Comparison of ENCODE assay signal across 9 mouse cellular contexts in genomic region chr11:98787691-98788090, GRCm38 (mm10). TPM values are rescaled to one million over a fixed set of nuclear protein-coding genes. Genes with fewer than 3 reads are reported as not detected.
A peak's percentile ranks its signal among the peaks of the same experiment; 100 is the strongest.
DNase-seq lines count a peak whose midpoint lies in the region; ATAC-seq and TF ChIP-seq lines count a peak whose summit lies in the region.
"Had no signal": no experiment of that assay in that cellular context is flagged by ENCODE, and none has a peak within 500 bp of the region (broad histone marks: within the 10 kb centered on the region; RNA-seq: fewer than 3 reads in every experiment).

No protein-coding gene starts in this region.

- H3K9ac ChIP-seq in embryonic facial prominence, embryonic 13.5 days: no peak overlapping the region
- no peak overlapping the region for H3K9ac ChIP-seq in kidney, postnatal 0 days (ENCODE audit: low read depth, low read length)
- no peak overlapping the region for H3K9ac ChIP-seq in ES-Bruce4 (ENCODE audit: low read depth, poor library complexity, severe bottlenecking)
- H3K9ac ChIP-seq in limb, embryonic 13.5 days: no peak overlapping the region

- H3K27me3 ChIP-seq in embryonic facial prominence, embryonic 13.5 days: no peaks in the 10 kb centered on the region
- H3K27me3 ChIP-seq in embryonic facial prominence, embryonic 10.5 days (replicated peaks; ENCODE audit: low read depth, poor library complexity, severe bottlenecking): peaks cover 6% of the 10 kb centered on the region; the same call in 1 of the 2 replicates
- no peaks in the 10 kb centered on the region for H3K27me3 ChIP-seq in kidney, postnatal 0 days (ENCODE audit: insufficient read depth, low read length)
- no peaks in the 10 kb centered on the region for H3K27me3 ChIP-seq in ES-Bruce4 (ENCODE audit: control insufficient read depth, insufficient read depth, low read length, poor library complexity, severe bottlenecking)
- no peaks in the 10 kb centered on the region for H3K27me3 ChIP-seq in limb, embryonic 13.5 days

- H3K27ac ChIP-seq in embryonic facial prominence, embryonic 13.5 days: peak overlapping the region; percentile 80; the same call in 1 of the 2 replicates
- H3K27ac ChIP-seq in embryonic facial prominence, embryonic 10.5 days (replicated peaks): no peak overlapping the region
- peak overlapping the region; percentile 99 for H3K27ac ChIP-seq in kidney, postnatal 0 days
- H3K27ac ChIP-seq in ES-Bruce4 (ENCODE audit: insufficient read depth, low read length): peak overlapping the region; percentile 36; the same call in 1 of the 2 replicates
- peak overlapping the region; percentile 52; the same call in 1 of the 2 replicates for H3K27ac ChIP-seq in limb, embryonic 13.5 days

- no peak for ATAC-seq in embryonic facial prominence, embryonic 13.5 days (ENCODE audit: insufficient number of reproducible peaks, insufficient read depth, low FRiP score, low TSS enrichment, low read depth)
- no peak for ATAC-seq in kidney, postnatal 0 days (replicated peaks; ENCODE audit: low FRiP score, low read depth)
- ATAC-seq in limb, embryonic 13.5 days (ENCODE audit: low FRiP score, low read depth): no peak

- no peaks in the 10 kb centered on the region for H3K36me3 ChIP-seq in embryonic facial prominence, embryonic 13.5 days
- no peaks in the 10 kb centered on the region for H3K36me3 ChIP-seq in embryonic facial prominence, embryonic 10.5 days (replicated peaks)
- no peaks in the 10 kb centered on the region for H3K36me3 ChIP-seq in kidney, postnatal 0 days (ENCODE audit: insufficient read depth, low read length)
- H3K36me3 ChIP-seq in ES-Bruce4 (ENCODE audit: control insufficient read depth, insufficient read depth, low read length, poor library complexity, severe bottlenecking): no peaks in the 10 kb centered on the region
- no peaks in the 10 kb centered on the region for H3K36me3 ChIP-seq in limb, embryonic 13.5 days

- no peak for TF ChIP-seq POLR2A in ES-Bruce4 (IDR thresholded peaks at IDR 0.05; ENCODE audit: insufficient read depth, low read length)

- no peak for DNase-seq in embryonic facial prominence, embryonic 10.5 days (ENCODE audit: low spot score)
- peak; percentile 56 for DNase-seq in kidney, postnatal 0 days (ENCODE audit: low spot score)
- DNase-seq in kidney, postnatal 4 days: no peak
- DNase-seq in yolk sac, embryonic 10.5 days (ENCODE audit: low spot score): no peak
- no peak for DNase-seq in natural killer cell, adult 2 months (ENCODE audit: low spot score in 2 of 2)
- DNase-seq: adrenal gland, postnatal 10 days had no signal

- TF ChIP-seq CTCF in kidney, postnatal 0 days (IDR thresholded peaks at IDR 0.05; ENCODE audit: low read depth): peak; percentile 71
- TF ChIP-seq CTCF in ES-Bruce4 (IDR thresholded peaks at IDR 0.05; ENCODE audit: low read depth, low read length): no peak

- 85% methylated on average over 1 of the region's 1 CpGs for WGBS in embryonic facial prominence, embryonic 13.5 days
- 87% methylated on average over 1 of the region's 1 CpGs for WGBS in embryonic facial prominence, embryonic 10.5 days
- WGBS in kidney, postnatal 0 days: 85% methylated on average over 1 of the region's 1 CpGs
- 88% methylated on average over 1 of the region's 1 CpGs for WGBS in limb, embryonic 13.5 days

- H3K4me3 ChIP-seq in embryonic facial prominence, embryonic 13.5 days: no peak overlapping the region
- no peak overlapping the region; the same call in 1 of the 2 replicates for H3K4me3 ChIP-seq in embryonic facial prominence, embryonic 10.5 days
- H3K4me3 ChIP-seq in kidney, postnatal 0 days (replicated peaks; ENCODE audit: low read depth, low read length): no peak overlapping the region
- no peak overlapping the region for H3K4me3 ChIP-seq in ES-Bruce4 (ENCODE audit: low read depth, low read length)
- H3K4me3 ChIP-seq in limb, embryonic 13.5 days: no peak overlapping the region

- peaks cover 55% of the 10 kb centered on the region for H3K4me1 ChIP-seq in embryonic facial prominence, embryonic 13.5 days
- H3K4me1 ChIP-seq in embryonic facial prominence, embryonic 10.5 days: peaks cover 67% of the 10 kb centered on the region
- peaks cover 46% of the 10 kb centered on the region for H3K4me1 ChIP-seq in kidney, postnatal 0 days (replicated peaks; ENCODE audit: insufficient read depth, low read length)
- H3K4me1 ChIP-seq in ES-Bruce4 (ENCODE audit: control insufficient read depth, insufficient read depth, low read length): peaks cover 3% of the 10 kb centered on the region
- peaks cover 61% of the 10 kb centered on the region for H3K4me1 ChIP-seq in limb, embryonic 13.5 days

- no peak overlapping the region for H3K4me2 ChIP-seq in embryonic facial prominence, embryonic 13.5 days
- H3K4me2 ChIP-seq in kidney, postnatal 0 days (ENCODE audit: low read length): 0 out of 2 replicates have a peak overlapping the region, but pooled peaks have one; percentile 53
- no peak overlapping the region for H3K4me2 ChIP-seq in limb, embryonic 13.5 days (replicated peaks)

- H3K9me3 ChIP-seq in embryonic facial prominence, embryonic 13.5 days: no peaks in the 10 kb centered on the region
- H3K9me3 ChIP-seq in embryonic facial prominence, embryonic 10.5 days: no peaks in the 10 kb centered on the region
- no peaks in the 10 kb centered on the region for H3K9me3 ChIP-seq in kidney, postnatal 0 days (replicated peaks; ENCODE audit: low read length)
- no peaks in the 10 kb centered on the region for H3K9me3 ChIP-seq in ES-Bruce4 (replicated peaks; ENCODE audit: control insufficient read depth, insufficient read depth, low read length, poor library complexity, severe bottlenecking)
- H3K9me3 ChIP-seq in limb, embryonic 13.5 days: no peaks in the 10 kb centered on the region

- no peak for TF ChIP-seq EP300 in ES-Bruce4 (IDR thresholded peaks at IDR 0.05; ENCODE audit: insufficient read depth, low read depth, low read length)

RNA-seq across cellular contexts. Expression of gene Msl1, which starts 7.6 kb away (rescaled TPM):
- polyA plus RNA-seq in embryonic facial prominence, embryonic 13.5 days (2015; fragmentation: Nextera tagmentation; extraction: Ambion mirVana): 31.5 and 33.0 TPM in 2 replicates
- 23.4 and 23.5 TPM in 2 replicates for polyA plus RNA-seq in embryonic facial prominence, embryonic 10.5 days (2016; fragmentation: Nextera tagmentation; extraction: Ambion mirVana)
- 17.8 and 19.3 TPM in 2 replicates for polyA plus RNA-seq in kidney, postnatal 0 days (2015; fragmentation: Nextera tagmentation; extraction: Ambion mirVana)
- polyA plus RNA-seq in ES-Bruce4 (2011; ENCODE audit: insufficient read depth, insufficient read length, low read depth, missing spikeins): 68.7 and 69.1 TPM in 2 replicates
- polyA plus RNA-seq in limb, embryonic 13.5 days (2015; fragmentation: Nextera tagmentation; extraction: Ambion mirVana): 28.9 and 29.2 TPM in 2 replicates

RNA-seq across cellular contexts. Expression of gene Nr1d1, which starts 12.6 kb away (rescaled TPM):
- 1.4 and 1.5 TPM in 2 replicates for polyA plus RNA-seq in embryonic facial prominence, embryonic 13.5 days (2015; fragmentation: Nextera tagmentation; extraction: Ambion mirVana)
- 1.1 and 1.8 TPM in 2 replicates for polyA plus RNA-seq in embryonic facial prominence, embryonic 10.5 days (2016; fragmentation: Nextera tagmentation; extraction: Ambion mirVana)
- 3.1 and 3.5 TPM in 2 replicates for polyA plus RNA-seq in kidney, postnatal 0 days (2015; fragmentation: Nextera tagmentation; extraction: Ambion mirVana)
- polyA plus RNA-seq in ES-Bruce4 (2011; ENCODE audit: insufficient read depth, insufficient read length, low read depth, missing spikeins): 7.4 and 7.5 TPM in 2 replicates
- 0.93 and 1.1 TPM in 2 replicates for polyA plus RNA-seq in limb, embryonic 13.5 days (2015; fragmentation: Nextera tagmentation; extraction: Ambion mirVana)

RNA-seq across cellular contexts. Expression of gene Casc3, which starts 17.0 kb away (rescaled TPM):
- polyA plus RNA-seq in embryonic facial prominence, embryonic 13.5 days (2015; fragmentation: Nextera tagmentation; extraction: Ambion mirVana): 39.0 and 40.3 TPM in 2 replicates
- 47.5 and 48.3 TPM in 2 replicates for polyA plus RNA-seq in embryonic facial prominence, embryonic 10.5 days (2016; fragmentation: Nextera tagmentation; extraction: Ambion mirVana)
- polyA plus RNA-seq in kidney, postnatal 0 days (2015; fragmentation: Nextera tagmentation; extraction: Ambion mirVana): 24.6 and 25.7 TPM in 2 replicates
- 55.0 and 57.7 TPM in 2 replicates for polyA plus RNA-seq in ES-Bruce4 (2011; ENCODE audit: insufficient read depth, insufficient read length, low read depth, missing spikeins)
- 39.5 and 40.0 TPM in 2 replicates for polyA plus RNA-seq in limb, embryonic 13.5 days (2015; fragmentation: Nextera tagmentation; extraction: Ambion mirVana)

RNA-seq across cellular contexts. Expression of gene Thra, which starts 47.3 kb away (rescaled TPM):
- polyA plus RNA-seq in embryonic facial prominence, embryonic 13.5 days (2015; fragmentation: Nextera tagmentation; extraction: Ambion mirVana): 46.5 and 47.3 TPM in 2 replicates
- 8.8 and 9.1 TPM in 2 replicates for polyA plus RNA-seq in embryonic facial prominence, embryonic 10.5 days (2016; fragmentation: Nextera tagmentation; extraction: Ambion mirVana)
- 26.1 TPM in 2 replicates for polyA plus RNA-seq in kidney, postnatal 0 days (2015; fragmentation: Nextera tagmentation; extraction: Ambion mirVana)
- 20.7 and 24.6 TPM in 2 replicates for polyA plus RNA-seq in ES-Bruce4 (2011; ENCODE audit: insufficient read depth, insufficient read length, low read depth, missing spikeins)
- 34.1 and 34.3 TPM in 2 replicates for polyA plus RNA-seq in limb, embryonic 13.5 days (2015; fragmentation: Nextera tagmentation; extraction: Ambion mirVana)

RNA-seq across cellular contexts. Expression of gene Rapgefl1, which starts 48.9 kb away (rescaled TPM):
- polyA plus RNA-seq in embryonic facial prominence, embryonic 13.5 days (2015; fragmentation: Nextera tagmentation; extraction: Ambion mirVana): 3.9 and 4.7 TPM in 2 replicates
- 1.4 and 1.8 TPM in 2 replicates for polyA plus RNA-seq in embryonic facial prominence, embryonic 10.5 days (2016; fragmentation: Nextera tagmentation; extraction: Ambion mirVana)
- polyA plus RNA-seq in kidney, postnatal 0 days (2015; fragmentation: Nextera tagmentation; extraction: Ambion mirVana): 0.77 and 1.0 TPM in 2 replicates
- polyA plus RNA-seq in ES-Bruce4 (2011; ENCODE audit: insufficient read depth, insufficient read length, low read depth, missing spikeins): 3.5 and 4.0 TPM in 2 replicates
- polyA plus RNA-seq in limb, embryonic 13.5 days (2015; fragmentation: Nextera tagmentation; extraction: Ambion mirVana): 4.2 and 4.4 TPM in 2 replicates
